Mouse (Mus musculus) stomach, postnatal 0 days (tissue): ENCODE measurements at regions not wholly inside any gene's neighbourhood (a gene's known extent, or its start where the extent isn't known, plus 50 kb on each side); places are given as distances from the start of the nearest gene placed in this dataset.

Source experiments
- ATAC-seq: fragments of 200-750 bp; cut with Nextera tagmentation; 2 replicates; pipeline ENCODE4 v1.8.0; 2017; ENCODE audit not compliant: low FRiP score, low TSS enrichment
- DNase-seq: peaks from one replicate; pipeline ENCODE4 v3.0.0-alpha.2; 2016; ENCODE audit warnings: low spot score
- H3K27ac ChIP-seq: fragments of 300-500 bp; sonication (generic); replicated peaks from 2 replicates; pipeline ENCODE4 v1.5.1; 2014; ENCODE audit warnings: mild to moderate bottlenecking, control low read depth
- H3K27me3 ChIP-seq: fragments of 300-500 bp; sonication (generic); 2 replicates; pipeline ENCODE4 v1.6.1; 2014; ENCODE audit warnings: low read length; ENCODE audit not compliant: control insufficient read depth, insufficient read depth
- H3K36me3 ChIP-seq: fragments of 300-500 bp; sonication (generic); 2 replicates; pipeline ENCODE4 v1.6.1; 2014; ENCODE audit warnings: low read length, mixed read lengths; ENCODE audit not compliant: control insufficient read depth, insufficient read depth
- H3K4me1 ChIP-seq: fragments of 300-500 bp; sonication (generic); replicated peaks from 2 replicates; pipeline ENCODE4 v1.6.1; 2014; ENCODE audit warnings: antibody characterized with exemption; ENCODE audit not compliant: control insufficient read depth, insufficient read depth
- H3K4me2 ChIP-seq: fragments of 300-500 bp; sonication (generic); replicated peaks from 2 replicates; pipeline ENCODE4 v1.6.1; 2014; ENCODE audit warnings: low read depth, mild to moderate bottlenecking, control low read depth, moderate library complexity
- H3K4me3 ChIP-seq: fragments of 300-500 bp; sonication (generic); 2 replicates; pipeline ENCODE4 v1.5.1; 2014; ENCODE audit warnings: low read depth, low read length, control low read depth
- H3K9ac ChIP-seq: fragments of 300-500 bp; sonication (generic); 2 replicates; pipeline ENCODE4 v1.6.1; 2014; ENCODE audit warnings: mild to moderate bottlenecking, low read length, control low read depth, mixed read lengths
- H3K9me3 ChIP-seq: fragments of 300-500 bp; sonication (generic); 2 replicates; pipeline ENCODE4 v1.6.1; 2016; ENCODE audit warnings: low read length; ENCODE audit not compliant: control insufficient read depth
- CTCF ChIP-seq: IDR thresholded peaks from 2 replicates; pipeline ENCODE4 v1.5.1; 2016; ENCODE audit warnings: antibody characterized with exemption, low read depth, mild to moderate bottlenecking, moderate library complexity
- EP300 ChIP-seq: optimal IDR thresholded peaks from 2 replicates; pipeline ENCODE3; 2016; ENCODE audit warnings: antibody characterized with exemption
- WGBS: fragments of 180-500 bp; shearing (Covaris S2); extraction: QIAGEN DNeasy Blood & Tissue Kit; methylation state at CpG from one replicate; pipeline ENCODE4 v1.1.7; 2014; 5-methylcytosine and 5-hydroxymethylcytosine counted together

DNA sequence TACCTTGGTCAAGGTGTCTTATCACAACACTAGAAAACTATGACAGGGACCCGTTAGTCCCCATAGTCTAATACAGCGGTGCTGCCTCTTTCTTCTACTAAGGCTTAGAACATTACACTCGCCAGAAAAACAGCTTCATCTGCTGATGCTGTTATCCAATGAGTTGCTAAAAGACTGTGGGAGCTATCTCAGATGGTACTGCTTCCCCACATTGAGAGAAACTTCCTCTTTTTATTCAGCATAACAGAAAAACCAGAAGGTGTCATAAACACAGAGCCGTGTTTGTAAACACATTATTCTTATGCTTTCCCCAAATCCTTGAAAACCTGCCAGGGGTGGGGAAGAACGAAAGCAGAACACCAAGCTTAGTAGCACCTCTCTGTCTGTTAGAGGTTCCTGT lies 49.9 kb upstream of the Arhgap5 start:
- DNase-seq (no peak), ATAC-seq (no peak)
- no peak overlapping the region for H3K27ac ChIP-seq
- no peak overlapping the region for H3K9ac ChIP-seq
- H3K36me3 ChIP-seq = no peaks in the 10 kb centered on the region
- no peaks in the 10 kb centered on the region for H3K27me3 ChIP-seq
- WGBS = 91% methylated on average over 5 of the region's 5 CpGs
- H3K4me2 ChIP-seq = no peak overlapping the region
- no peak overlapping the region for H3K4me3 ChIP-seq
- TF ChIP-seq CTCF (no peak), EP300 (no peak)
- H3K9me3 ChIP-seq = no peaks in the 10 kb centered on the region
- no peaks in the 10 kb centered on the region for H3K4me1 ChIP-seq
